Mouse (Mus musculus) kidney, adult 18-20 months (tissue): ENCODE results near the gene Ccdc69.
A peak's percentile ranks its signal among the peaks of the same experiment; 100 is the strongest.

Source experiments
- DNase-seq: peaks from one replicate; pipeline ENCODE4 v3.0.0; 2021

Gene Ccdc69

GRCm38 (mm10) chr11:55036601-55037000 is 41.3 kb downstream of the Ccdc69 start:
- no peak for DNase-seq

- DNase-seq, result peak; percentile 85
Observed at GRCm38 (mm10) chr11:55033040-55033660, 44.8 kb downstream of the Ccdc69 start, which contains the start of gene Anxa6. Gene Anxa6, minus strand, starts transcription at chr11:55033445.

- DNase-seq, result no peak
Observed at GRCm38 (mm10) chr11:55032286-55032685, 45.6 kb downstream of the Ccdc69 start.

- no peak for DNase-seq
Observed at GRCm38 (mm10) chr11:55031991-55032280, 46.0 kb downstream of the Ccdc69 start.

- no peak for DNase-seq
Observed at GRCm38 (mm10) chr11:55031211-55031990, 46.5 kb downstream of the Ccdc69 start.

GRCm38 (mm10) chr11:55028509-55028908 is 49.4 kb downstream of the Ccdc69 start:
- DNase-seq, result no peak

GRCm38 (mm10) chr11:55027204-55027855 is 50.6 kb downstream of the Ccdc69 start:
- no peak for DNase-seq

- DNase-seq, result no peak
Observed at GRCm38 (mm10) chr11:55025896-55026295, 52.0 kb downstream of the Ccdc69 start.

- DNase-seq, result no peak
Observed at GRCm38 (mm10) chr11:55023583-55023982, 54.3 kb downstream of the Ccdc69 start.

- peak; percentile 78 for DNase-seq
Observed at GRCm38 (mm10) chr11:55023049-55023564, 54.8 kb downstream of the Ccdc69 start.

- no peak for DNase-seq
Observed at GRCm38 (mm10) chr11:55022508-55022907, 55.4 kb downstream of the Ccdc69 start.

GRCm38 (mm10) chr11:55021859-55022258 is 56.1 kb downstream of the Ccdc69 start:
- DNase-seq, result no peak

GRCm38 (mm10) chr11:55021458-55021857 is 56.5 kb downstream of the Ccdc69 start:
- no peak for DNase-seq

- DNase-seq, result no peak
Observed at GRCm38 (mm10) chr11:55019711-55020110, 58.2 kb downstream of the Ccdc69 start.

- DNase-seq, result no peak
Observed at GRCm38 (mm10) chr11:55018034-55018433, 59.9 kb downstream of the Ccdc69 start.

- no peak for DNase-seq
Observed at GRCm38 (mm10) chr11:55017201-55017600, 60.7 kb downstream of the Ccdc69 start.

- DNase-seq, result no peak
Observed at GRCm38 (mm10) chr11:55016758-55017157, 61.2 kb downstream of the Ccdc69 start.

- DNase-seq, result peak; percentile 57
Observed at GRCm38 (mm10) chr11:55015831-55016241, 62.1 kb downstream of the Ccdc69 start.

GRCm38 (mm10) chr11:55015264-55015663 is 62.7 kb downstream of the Ccdc69 start:
- DNase-seq, result no peak

GRCm38 (mm10) chr11:55013802-55014201 is 64.1 kb downstream of the Ccdc69 start:
- no peak for DNase-seq

GRCm38 (mm10) chr11:55012551-55013521 is 65.1 kb downstream of the Ccdc69 start:
- peak; percentile 41 for DNase-seq

- DNase-seq, result no peak
Observed at GRCm38 (mm10) chr11:55011440-55011839, 66.5 kb downstream of the Ccdc69 start.

GRCm38 (mm10) chr11:55008230-55008629 is 69.7 kb downstream of the Ccdc69 start:
- DNase-seq, result no peak
